Mouse (Mus musculus) thymus, adult 2 months (tissue): ENCODE data around the gene Myo18a.

ENCODE experiments used
- CTCF ChIP-seq: fragments of 200-500 bp; IDR thresholded peaks from 2 replicates; pipeline ENCODE4 v1.5.1; 2012; ENCODE audit warnings: mild to moderate bottlenecking, control low read depth, low read length, moderate library complexity, borderline replicate concordance; ENCODE audit not compliant: control insufficient read depth, poor library complexity, insufficient read depth; ENCODE audit errors: extremely low read depth
- POLR2A ChIP-seq: fragments of 200-500 bp; IDR thresholded peaks from 2 replicates; pipeline ENCODE4 v1.6.1; 2012; ENCODE audit warnings: mild to moderate bottlenecking, low read length, control low read depth, moderate library complexity; ENCODE audit not compliant: control insufficient read depth, poor library complexity, insufficient read depth; ENCODE audit errors: extremely low read depth

DNA sequence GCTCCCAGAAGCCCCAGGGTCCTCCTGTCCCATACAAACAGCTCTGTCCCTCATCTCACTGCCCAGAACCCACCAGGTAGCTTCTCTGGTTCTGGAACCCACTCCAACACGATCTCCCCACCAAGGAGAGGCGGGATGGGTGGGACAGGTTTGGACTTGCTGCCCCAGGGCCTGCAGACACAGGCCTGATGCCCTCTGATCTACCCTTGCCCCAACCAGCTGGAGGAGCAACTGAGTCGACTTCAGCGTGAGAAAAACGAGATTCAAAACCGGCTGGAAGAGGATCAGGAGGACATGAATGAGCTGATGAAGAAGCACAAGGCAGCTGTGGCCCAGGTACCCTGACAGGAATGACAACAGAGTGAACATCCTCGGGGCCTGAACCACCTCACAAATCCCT is 86.1 kb downstream of the Myo18a start:
- TF ChIP-seq POLR2A (no peak), CTCF (no peak)
